Mouse (Mus musculus) frontal cortex, postnatal 25 days (tissue): Measurements from ENCODE around the gene Wdr53.
"Not testable (repeated sequence)": the region's sequence is repeated elsewhere in the genome, so short reads cannot be mapped to it uniquely, and the experiment has no call there.

Experiments used
- DNase-seq, 2 experiments: peaks; one replicate each; pipeline ENCODE4 v3.0.0; 2022; ENCODE audit warnings: low spot score in 2 of 2

The Wdr53 gene

GRCm38 (mm10) chr16:32278396-32278795 lies 31.4 kb downstream of the Wdr53 start:
- DNase-seq: no peak

- no peak for DNase-seq
These were observed 33.2 kb downstream of the Wdr53 start for GRCm38 (mm10) chr16:32280211-32280610.

- no peak for DNase-seq
These were observed 35.6 kb downstream of the Wdr53 start for GRCm38 (mm10) chr16:32282608-32283007.

GRCm38 (mm10) chr16:32291821-32292220 lies 44.8 kb downstream of the Wdr53 start:
- no peak for DNase-seq

GRCm38 (mm10) chr16:32299617-32300016 lies 52.6 kb downstream of the Wdr53 start:
- DNase-seq: not testable (repeated sequence)

GRCm38 (mm10) chr16:32303046-32303445 lies 56.0 kb downstream of the Wdr53 start:
- DNase-seq: no peak

- no peak for DNase-seq
These were observed 56.9 kb downstream of the Wdr53 start for GRCm38 (mm10) chr16:32303886-32304285.
